Mouse (Mus musculus): ENCODE measurements at regions not wholly inside any gene's neighbourhood (a gene's known extent, or its start where the extent isn't known, plus 50 kb on each side); places are given as distances from the start of the nearest gene placed in this dataset.

DNA sequence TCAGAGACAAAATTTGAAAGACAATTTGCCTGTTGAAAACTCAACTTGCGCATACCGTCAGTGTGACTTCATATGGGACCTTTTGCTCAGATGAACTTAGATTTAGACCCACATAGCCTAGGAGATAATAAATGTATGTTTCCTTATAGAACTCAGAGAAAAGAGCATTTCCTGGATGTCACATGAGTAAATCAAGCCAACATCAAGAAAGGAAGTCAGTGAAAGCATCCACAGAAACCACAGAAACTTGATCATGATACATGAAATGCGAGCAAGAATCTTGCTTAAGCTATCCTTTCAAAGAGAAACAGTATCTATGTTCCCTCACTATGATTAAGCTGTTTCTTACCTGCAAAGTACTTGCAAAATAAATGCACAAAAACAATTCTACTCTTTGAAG, 104.1 kb upstream of the Klf6 start:
- no peak for DNase-seq (ENCODE audit: extremely low read depth, insufficient read length, low spot score)

DNA sequence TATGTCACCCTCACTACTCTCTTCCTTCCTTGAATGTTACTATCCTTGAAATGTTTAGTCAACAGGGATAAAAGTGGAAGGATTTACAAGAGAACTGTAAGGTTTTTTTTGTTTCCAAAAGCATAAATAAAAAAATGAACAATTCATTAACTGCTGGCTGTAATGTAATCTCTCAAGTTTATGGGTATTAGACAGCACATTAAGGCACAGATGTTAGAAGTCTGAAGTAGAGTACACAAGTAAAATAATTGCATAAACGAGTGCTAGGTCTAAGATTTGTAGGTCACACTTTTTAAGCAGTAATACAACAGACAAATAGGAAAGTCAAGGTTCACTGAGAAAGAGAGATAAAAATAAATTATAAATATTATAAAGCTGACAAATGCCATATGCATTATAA, 103.3 kb upstream of the Klf6 start:
- DNase-seq (ENCODE audit: extremely low read depth, insufficient read length, low spot score), result no peak

DNA sequence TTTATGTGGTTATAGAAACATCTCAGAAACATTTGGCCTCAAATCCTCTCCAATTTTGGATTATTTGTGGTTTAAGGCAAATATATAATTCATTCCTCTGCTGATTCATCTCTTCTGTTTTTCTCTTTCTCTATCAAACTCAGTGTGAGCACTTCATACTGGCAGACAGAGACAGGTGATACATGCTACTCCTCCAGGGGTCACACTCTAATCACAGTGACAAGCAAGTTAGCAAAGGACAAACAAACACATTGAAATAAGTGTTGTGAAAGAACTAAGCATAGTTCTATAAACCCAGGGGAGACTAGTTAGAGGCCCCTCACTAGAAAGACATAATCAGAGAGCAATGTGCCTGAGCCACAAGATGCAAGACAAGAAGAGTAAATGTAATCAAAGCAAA, 101.3 kb upstream of the Klf6 start:
- peak; percentile 14 for DNase-seq (ENCODE audit: extremely low read depth, insufficient read length, low spot score)

- no peak for DNase-seq (ENCODE audit: extremely low read depth, insufficient read length, low spot score)
Measured at GRCm38 (mm10) chr13:5766394-5766793, 94.9 kb upstream of the Klf6 start.

DNA sequence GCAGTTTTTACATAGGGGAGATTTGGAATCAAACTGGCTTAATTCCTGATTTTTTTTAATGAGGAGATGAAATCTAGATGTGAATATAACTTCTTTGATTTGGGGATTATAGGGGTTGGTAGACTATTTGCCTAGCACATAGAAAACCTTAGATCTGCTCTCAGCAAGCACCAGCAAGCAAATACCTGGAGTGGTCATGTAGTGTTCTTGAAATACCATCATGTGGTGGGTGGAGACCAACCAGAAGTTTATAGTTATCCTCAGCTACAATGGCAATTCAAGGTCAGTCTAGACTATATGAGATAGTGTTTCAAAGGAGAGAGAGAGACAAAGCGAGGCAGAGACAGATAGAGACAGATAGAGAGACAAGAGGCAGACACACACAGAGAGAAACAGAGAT, 94.1 kb upstream of the Klf6 start:
- no peak for DNase-seq (ENCODE audit: extremely low read depth, insufficient read length, low spot score)

- no peak for DNase-seq (ENCODE audit: extremely low read depth, insufficient read length, low spot score)
Measured at GRCm38 (mm10) chr13:5768699-5769098, 92.6 kb upstream of the Klf6 start.

GRCm38 (mm10) chr13:5769283-5770260, 91.7 kb upstream of the Klf6 start:
- no peak for DNase-seq (ENCODE audit: extremely low read depth, insufficient read length, low spot score)

DNA sequence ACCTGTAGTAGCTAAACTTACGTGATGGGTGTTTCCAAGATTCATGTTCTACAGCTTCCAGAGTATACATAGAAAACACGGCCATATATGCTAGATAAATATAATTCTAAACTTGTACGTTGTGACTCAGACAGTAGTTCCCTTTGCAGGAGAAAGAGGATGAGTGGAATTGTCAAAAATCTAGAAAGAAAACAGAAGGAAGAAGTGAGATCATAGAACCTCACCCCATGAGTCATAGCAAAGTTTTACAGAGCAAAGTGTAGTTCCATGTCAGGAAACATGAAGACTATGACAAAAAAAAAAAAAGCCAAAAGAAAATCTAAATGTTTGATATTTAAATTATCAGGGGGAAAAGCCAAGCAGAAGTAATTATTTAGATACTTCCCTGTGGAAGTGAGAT, 87.5 kb upstream of the Klf6 start:
- peak; percentile 10 for DNase-seq (ENCODE audit: extremely low read depth, insufficient read length, low spot score)

- no peak for DNase-seq (ENCODE audit: extremely low read depth, insufficient read length, low spot score)
Measured at GRCm38 (mm10) chr13:5778443-5779171, 82.7 kb upstream of the Klf6 start.

DNA sequence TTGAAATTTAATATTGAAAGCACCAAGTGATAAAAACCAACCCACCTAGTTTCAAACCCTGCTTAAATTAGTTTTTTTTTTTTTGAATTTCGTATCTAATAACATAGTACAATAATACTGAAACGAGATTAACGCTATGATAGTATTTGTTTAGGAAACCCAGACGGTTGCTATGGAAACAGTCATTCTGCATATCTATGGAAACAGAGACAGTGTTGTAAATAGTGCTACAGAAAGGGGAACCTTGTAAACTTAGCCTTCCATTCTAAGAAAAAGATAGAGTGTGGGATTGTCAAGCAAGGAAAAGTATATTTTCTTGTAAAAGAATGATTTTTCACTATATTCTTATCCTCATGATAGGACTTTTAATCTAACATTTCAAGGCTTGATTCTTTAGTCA, 81.9 kb upstream of the Klf6 start:
- no peak for DNase-seq (ENCODE audit: extremely low read depth, insufficient read length, low spot score)

GRCm38 (mm10) chr13:5782540-5782939, 78.7 kb upstream of the Klf6 start:
- no peak for DNase-seq (ENCODE audit: extremely low read depth, insufficient read length, low spot score)

DNA sequence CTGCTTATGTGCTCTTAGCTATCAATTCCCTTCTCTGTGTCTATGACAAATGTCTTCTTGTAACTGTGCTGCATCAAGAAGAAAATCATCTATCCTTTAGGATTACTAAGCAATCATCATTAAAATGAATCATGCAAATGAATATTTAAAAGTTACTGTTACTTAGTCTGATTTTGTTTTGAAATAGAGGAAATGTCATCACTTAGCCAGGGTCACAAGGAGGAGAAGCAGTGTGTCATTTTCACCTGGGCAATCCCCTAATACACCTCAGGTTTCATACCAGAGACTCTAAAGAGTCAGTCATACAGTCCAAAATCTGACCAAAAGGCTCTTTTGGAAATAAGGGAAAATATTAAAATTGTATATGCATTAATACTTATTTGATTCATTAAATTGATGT, 74.2 kb upstream of the Klf6 start:
- no peak for DNase-seq (ENCODE audit: extremely low read depth, insufficient read length, low spot score)

DNA sequence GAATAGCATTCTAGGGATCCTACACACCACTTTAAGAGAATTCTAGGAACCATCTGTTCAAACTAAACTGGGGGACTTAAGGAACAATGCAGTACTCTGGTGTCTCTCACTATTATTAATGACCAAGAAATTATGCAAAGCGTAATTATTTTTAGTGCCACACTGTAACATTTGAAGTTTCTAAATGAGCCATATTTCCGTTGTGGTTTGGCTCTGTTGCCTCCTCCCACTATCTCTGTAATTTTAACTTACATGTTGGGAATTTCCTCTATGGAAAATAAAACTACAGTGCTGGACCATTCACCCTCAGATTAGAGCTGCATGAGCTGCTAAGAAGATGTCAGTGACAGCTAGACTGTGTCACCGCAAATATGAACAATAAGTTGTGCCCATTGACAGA, 72.0 kb upstream of the Klf6 start:
- no peak for DNase-seq (ENCODE audit: extremely low read depth, insufficient read length, low spot score)

DNA sequence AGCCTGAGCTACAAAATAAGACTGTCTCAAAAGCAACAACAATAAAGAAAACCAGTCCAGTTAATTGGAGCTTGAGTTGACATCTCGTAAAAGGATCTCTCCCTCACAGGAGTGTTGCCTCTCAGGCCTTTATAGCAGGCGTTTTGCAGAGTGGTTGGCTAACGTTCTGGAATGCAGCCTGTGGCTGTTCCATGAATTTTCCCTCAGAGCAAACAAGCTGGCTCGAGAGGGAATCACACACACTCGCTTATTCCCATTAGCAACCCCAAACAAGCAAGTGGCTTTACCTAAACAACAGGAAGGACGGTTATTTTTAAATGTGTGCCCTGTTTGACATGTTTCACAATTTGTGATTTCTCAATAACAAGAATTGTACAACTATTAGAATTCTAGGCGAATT, 59.2 kb upstream of the Klf6 start:
- peak; percentile 51 for DNase-seq (ENCODE audit: extremely low read depth, insufficient read length, low spot score)

GRCm38 (mm10) chr13:5802826-5803225, 58.5 kb upstream of the Klf6 start:
- peak; percentile 20 for DNase-seq (ENCODE audit: extremely low read depth, insufficient read length, low spot score)

- peak; percentile 75 for DNase-seq (ENCODE audit: extremely low read depth, insufficient read length, low spot score)
Measured at GRCm38 (mm10) chr13:5803540-5804380, 57.5 kb upstream of the Klf6 start.

DNA sequence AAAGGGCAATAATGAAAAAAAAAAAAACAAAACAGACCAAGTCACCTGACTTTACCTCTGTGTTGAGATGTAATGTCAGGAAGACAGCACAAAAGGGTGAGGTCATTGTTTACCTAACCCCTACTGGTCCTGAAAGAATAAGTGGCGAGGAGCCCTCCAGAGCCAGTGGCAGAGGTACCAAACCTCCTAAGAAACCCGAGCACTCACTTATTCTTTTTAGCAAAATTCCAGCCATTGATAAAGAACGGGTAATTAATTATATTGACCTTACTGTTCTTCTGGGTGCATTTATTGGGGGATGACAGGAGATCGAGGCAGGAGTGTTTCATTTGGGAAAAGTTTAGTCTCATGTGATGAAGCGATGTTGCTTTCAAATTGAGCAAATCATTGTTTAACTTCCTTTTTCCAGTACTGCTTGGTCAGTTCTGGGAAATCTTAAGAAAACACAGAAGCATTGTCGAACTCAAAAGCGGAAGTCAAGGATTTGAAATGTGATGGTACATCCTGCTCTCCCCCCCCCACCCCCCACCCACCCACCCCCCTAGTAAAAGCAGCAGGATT, 56.8 kb upstream of the Klf6 start:
- DNase-seq (ENCODE audit: extremely low read depth, insufficient read length, low spot score), result no peak

GRCm38 (mm10) chr13:5808380-5808779, 52.9 kb upstream of the Klf6 start:
- no peak for DNase-seq (ENCODE audit: extremely low read depth, insufficient read length, low spot score)
